Mouse (Mus musculus): Measurements from ENCODE around the gene Onecut3. TPM values are rescaled to one million over a fixed set of nuclear protein-coding genes. Genes with fewer than 3 reads are reported as not detected.

Gene Onecut3
- polyA plus RNA-seq, 1 experiment from 2014 or later = not detected

DNA sequence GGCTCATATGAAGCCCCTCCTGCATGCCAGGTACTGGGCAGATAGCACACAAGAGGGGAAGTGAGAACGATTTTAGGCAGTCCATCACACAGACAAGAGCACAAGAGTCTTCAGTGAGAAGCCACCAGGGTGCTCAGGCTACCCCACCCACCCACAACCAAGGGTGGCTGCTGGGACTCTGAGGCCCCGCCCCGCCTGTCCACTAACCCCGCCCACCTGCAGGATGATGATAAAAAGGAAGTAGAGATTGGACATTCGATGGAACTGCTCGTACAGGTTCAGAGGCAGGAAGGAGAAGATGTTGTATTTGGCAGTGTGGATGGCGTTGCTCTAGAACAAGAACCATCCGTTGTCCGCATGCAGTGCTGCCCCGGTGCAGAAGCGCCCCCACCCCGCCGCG is 40.4 kb downstream of the Onecut3 start:
- ATAC-seq (ENCODE audit: insufficient number of reproducible peaks, insufficient read depth, low FRiP score, low TSS enrichment, low read depth) = no peak
- Histone ChIP-seq H3K27ac (no peak overlapping the region), H3K4me3 (replicated peaks) (no peak overlapping the region), H3K27me3 (peaks cover 56% of the 10 kb centered on the region), H3K9ac (replicated peaks) (no peak overlapping the region), H3K4me2 (0 out of 2 replicates have a peak overlapping the region, but pooled peaks have one; percentile 7), H3K9me3 (no peaks in the 10 kb centered on the region), H3K4me1 (replicated peaks) (peaks cover 10% of the 10 kb centered on the region; the same call in 1 of the 2 replicates), H3K36me3 (no peaks in the 10 kb centered on the region)
- 11% methylated on average over 14 of the region's 14 CpGs for WGBS

DNA sequence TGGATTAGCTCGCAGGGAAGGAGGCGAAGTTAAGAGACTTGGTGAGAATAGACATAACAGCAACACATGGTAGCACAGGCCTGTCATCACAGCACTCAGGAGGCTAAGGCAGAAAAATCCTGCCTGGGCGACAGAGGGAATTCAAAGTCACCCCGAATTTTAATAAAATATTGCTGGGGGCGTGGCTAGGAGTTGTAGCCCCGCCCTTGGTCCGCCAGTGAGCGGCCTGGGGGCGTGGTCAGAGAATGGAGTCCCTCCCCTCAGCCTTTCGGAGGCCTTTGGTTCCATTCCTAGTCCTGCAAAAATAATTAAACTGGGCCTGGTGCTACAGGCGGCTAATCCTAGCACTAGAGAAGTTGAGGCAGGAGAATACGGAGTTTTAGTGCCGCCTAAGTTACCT is 41.1 kb downstream of the Onecut3 start:
- no peaks in the 10 kb centered on the region for H3K36me3 ChIP-seq
- 7% methylated on average over 13 of the region's 13 CpGs for WGBS
- no peak for ATAC-seq (ENCODE audit: insufficient number of reproducible peaks, insufficient read depth, low FRiP score, low TSS enrichment, low read depth)
- H3K9me3 ChIP-seq = no peaks in the 10 kb centered on the region
- 0 out of 2 replicates have a peak overlapping the region, but pooled peaks have one; percentile 7 for H3K4me2 ChIP-seq
- no peak overlapping the region for H3K9ac ChIP-seq (replicated peaks)
- peaks cover 10% of the 10 kb centered on the region; the same call in 1 of the 2 replicates for H3K4me1 ChIP-seq (replicated peaks)
- peaks cover 56% of the 10 kb centered on the region for H3K27me3 ChIP-seq
- H3K27ac ChIP-seq = no peak overlapping the region
- H3K4me3 ChIP-seq (replicated peaks) = no peak overlapping the region

DNA sequence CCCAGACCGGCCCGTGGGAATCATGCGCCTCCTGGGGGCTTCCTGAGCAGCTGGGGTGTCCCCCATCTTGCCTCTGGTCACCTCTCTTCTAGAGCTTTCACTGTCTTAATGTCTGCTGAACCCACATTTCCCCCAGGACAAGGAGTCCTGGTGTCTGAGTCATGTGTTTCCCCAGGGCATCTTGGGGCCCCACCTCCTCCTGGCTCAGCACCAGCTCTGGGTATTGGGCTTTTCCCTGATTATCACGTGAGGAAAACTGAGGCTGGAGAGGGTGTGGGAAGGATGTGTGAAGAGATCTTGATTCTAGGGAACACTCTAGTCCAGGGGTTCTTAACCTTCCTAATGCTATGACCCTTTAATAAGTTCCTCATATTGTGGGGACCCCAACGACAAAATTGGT is 43.5 kb downstream of the Onecut3 start:
- no peak overlapping the region for H3K4me2 ChIP-seq
- 49% methylated on average over 5 of the region's 5 CpGs for WGBS
- no peak overlapping the region for H3K9ac ChIP-seq (replicated peaks)
- peaks cover 10% of the 10 kb centered on the region; the same call in 1 of the 2 replicates for H3K4me1 ChIP-seq (replicated peaks)
- no peak overlapping the region for H3K27ac ChIP-seq
- no peak for ATAC-seq (ENCODE audit: insufficient number of reproducible peaks, insufficient read depth, low FRiP score, low TSS enrichment, low read depth)
- peaks cover 56% of the 10 kb centered on the region for H3K27me3 ChIP-seq
- peaks cover 22% of the 10 kb centered on the region for H3K36me3 ChIP-seq
- H3K4me3 ChIP-seq (replicated peaks) = no peak overlapping the region
- no peaks in the 10 kb centered on the region for H3K9me3 ChIP-seq

DNA sequence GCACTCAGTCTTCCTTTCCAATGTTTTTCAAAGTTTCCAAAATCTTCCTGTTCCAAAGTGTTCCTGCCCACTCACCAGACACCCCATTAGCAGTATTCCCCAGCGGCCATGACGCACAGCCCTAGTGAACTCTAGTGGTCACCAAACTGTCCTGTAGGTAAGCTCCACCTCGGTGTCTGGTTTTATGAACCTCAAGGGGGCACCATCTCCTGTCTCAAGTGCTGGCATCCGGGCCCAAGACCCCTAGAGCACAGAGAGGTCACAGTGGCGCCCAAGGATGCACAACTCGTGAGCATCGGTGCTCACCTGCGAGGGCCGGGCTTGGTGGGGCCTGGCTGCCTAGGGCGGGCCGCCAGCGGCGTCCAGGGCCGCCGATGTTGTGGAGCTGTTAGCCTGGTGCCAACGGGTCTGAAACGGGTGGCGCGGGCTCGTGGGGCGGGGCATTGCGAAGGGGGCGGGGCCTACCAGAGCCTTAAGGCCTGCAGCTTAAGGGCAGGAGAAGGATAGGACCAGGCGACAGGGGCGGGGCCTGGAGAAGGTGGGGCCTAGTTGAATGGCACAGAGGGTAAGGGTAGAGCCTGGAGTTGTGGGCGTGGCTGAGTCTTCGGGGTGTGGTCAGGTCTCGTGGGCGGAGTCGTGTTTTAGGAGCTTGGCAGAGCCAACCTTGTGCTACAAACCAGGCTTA is 44.2 kb downstream of the Onecut3 start, which contains the start of gene Atp8b3:
Gene Atp8b3 (minus strand): TSS at position 415 of the 685 bp plus-strand sequence.
- H3K9ac ChIP-seq (replicated peaks) = no peak within 1 kb of the TSS
- H3K27me3 ChIP-seq = peaks cover 53% of the 10 kb centered on the region
- 2% methylated on average over 30 of the region's 30 CpGs for WGBS
- peaks cover 29% of the 10 kb centered on the region for H3K36me3 ChIP-seq
- H3K9me3 ChIP-seq = no peaks in the 10 kb centered on the region
- no peak within 1 kb of the TSS for H3K27ac ChIP-seq
- H3K4me3 ChIP-seq (replicated peaks) = peak within 1 kb of the TSS; percentile 27
- peaks cover 10% of the 10 kb centered on the region; the same call in 1 of the 2 replicates for H3K4me1 ChIP-seq (replicated peaks)
- peak within 1 kb of the TSS; percentile 42 for H3K4me2 ChIP-seq
- ATAC-seq (ENCODE audit: insufficient number of reproducible peaks, insufficient read depth, low FRiP score, low TSS enrichment, low read depth) = no peak

DNA sequence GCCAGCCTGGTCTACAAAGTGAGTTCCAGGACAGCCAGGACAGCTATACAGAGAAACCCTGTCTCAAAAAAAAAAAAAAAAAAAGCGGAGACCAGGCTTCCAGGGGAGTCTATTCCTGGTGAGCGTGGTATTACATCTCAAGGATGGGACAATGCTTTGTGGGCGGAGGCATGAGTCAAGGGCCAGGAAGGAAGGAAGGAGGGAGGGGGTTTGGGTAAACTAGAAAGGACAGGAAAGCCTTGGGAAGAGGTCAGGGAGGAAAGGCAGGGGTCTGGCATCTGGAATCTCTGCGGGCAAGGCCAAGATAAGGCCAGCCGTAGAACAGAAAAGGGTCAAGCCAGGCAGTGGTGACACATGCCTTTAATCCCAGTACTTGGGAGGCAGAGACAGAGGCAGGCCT is 44.9 kb downstream of the Onecut3 start:
- 49% methylated on average over 5 of the region's 5 CpGs for WGBS
- ATAC-seq (ENCODE audit: insufficient number of reproducible peaks, insufficient read depth, low FRiP score, low TSS enrichment, low read depth) = no peak

DNA sequence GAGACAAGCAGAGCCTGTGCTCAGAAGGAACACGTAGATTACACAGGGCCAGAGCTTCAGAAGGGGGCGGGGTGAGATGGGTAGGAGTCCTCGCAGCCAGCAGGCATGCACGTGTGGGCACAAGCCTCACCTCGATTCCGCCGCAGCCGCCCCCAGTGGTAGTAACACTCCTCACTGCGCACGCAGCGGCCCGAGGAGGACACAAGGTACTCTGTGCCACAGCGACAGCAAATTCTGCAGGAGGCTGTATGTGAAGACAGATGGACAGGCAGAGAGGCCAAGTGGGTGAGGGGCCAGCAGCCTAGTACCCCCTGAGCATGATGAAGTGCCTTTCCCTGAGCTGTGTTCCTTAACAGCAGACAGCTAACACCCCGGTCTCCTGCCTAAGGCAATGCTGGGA is 49.2 kb downstream of the Onecut3 start:
- Histone ChIP-seq H3K4me2 (no peak overlapping the region), H3K27ac (no peak overlapping the region), H3K9me3 (no peaks in the 10 kb centered on the region), H3K27me3 (peaks cover 5% of the 10 kb centered on the region), H3K9ac (replicated peaks) (no peak overlapping the region), H3K36me3 (peaks cover 79% of the 10 kb centered on the region), H3K4me1 (replicated peaks) (peaks cover 2% of the 10 kb centered on the region; the same call in 1 of the 2 replicates), H3K4me3 (replicated peaks) (no peak overlapping the region)
- no peak for ATAC-seq (ENCODE audit: insufficient number of reproducible peaks, insufficient read depth, low FRiP score, low TSS enrichment, low read depth)
- WGBS = 90% methylated on average over 14 of the region's 14 CpGs

More for the DNA sequence above, 44.9 kb downstream of the Onecut3 start:
- Histone ChIP-seq H3K9ac (replicated peaks) (no peak overlapping the region), H3K9me3 (no peaks in the 10 kb centered on the region), H3K4me3 (replicated peaks) (no peak overlapping the region), H3K27me3 (peaks cover 47% of the 10 kb centered on the region), H3K36me3 (peaks cover 35% of the 10 kb centered on the region), H3K4me2 (no peak overlapping the region), H3K27ac (no peak overlapping the region), H3K4me1 (replicated peaks) (peaks cover 10% of the 10 kb centered on the region; the same call in 1 of the 2 replicates)

DNA sequence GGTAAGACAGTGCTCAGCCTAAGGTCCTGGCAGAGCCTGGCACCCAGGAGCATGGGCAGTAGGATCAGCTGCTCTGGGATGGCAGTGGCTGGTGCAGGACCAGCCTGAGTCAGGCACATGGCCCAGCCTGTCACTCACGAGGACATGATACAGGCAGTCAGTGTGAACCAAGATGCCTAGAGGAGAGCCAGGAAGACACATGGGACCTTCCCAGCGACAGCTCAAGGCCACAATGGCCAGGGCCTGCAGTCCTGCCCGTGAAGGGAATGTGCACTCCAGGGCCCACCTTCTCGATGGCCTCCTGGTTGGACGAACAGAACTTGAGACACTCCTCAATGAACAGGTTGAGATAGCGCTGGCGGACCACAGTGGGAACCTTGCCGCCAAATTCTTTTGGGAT is 51.0 kb downstream of the Onecut3 start:
- Histone ChIP-seq H3K9me3 (no peaks in the 10 kb centered on the region), H3K27me3 (no peaks in the 10 kb centered on the region), H3K4me3 (replicated peaks) (no peak overlapping the region), H3K27ac (no peak overlapping the region), H3K9ac (replicated peaks) (no peak overlapping the region), H3K4me2 (no peak overlapping the region), H3K4me1 (replicated peaks) (no peaks in the 10 kb centered on the region), H3K36me3 (peaks cover 96% of the 10 kb centered on the region)
- 95% methylated on average over 8 of the region's 8 CpGs for WGBS
- no peak for ATAC-seq (ENCODE audit: insufficient number of reproducible peaks, insufficient read depth, low FRiP score, low TSS enrichment, low read depth)

DNA sequence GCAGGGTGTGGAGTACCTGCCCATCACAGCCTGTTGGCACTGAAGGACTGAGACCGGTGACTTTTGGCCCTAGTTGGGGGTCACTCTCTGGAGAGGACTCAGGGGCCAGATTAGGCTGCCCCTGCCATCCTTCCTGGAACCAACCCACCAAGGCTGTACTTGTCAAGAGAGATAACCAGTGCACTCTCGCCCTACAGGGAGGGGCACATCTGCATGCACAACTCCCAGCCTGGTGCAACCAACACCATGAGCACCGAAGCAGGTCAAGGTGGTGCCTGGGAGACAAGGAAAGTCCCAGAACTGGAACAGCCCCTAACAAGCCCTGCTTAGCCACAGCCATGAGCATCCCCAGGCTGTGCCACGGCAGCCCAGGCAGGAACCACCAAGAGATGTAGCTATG is 52.3 kb downstream of the Onecut3 start:
- H3K36me3 ChIP-seq = peaks cover 90% of the 10 kb centered on the region
- no peak overlapping the region for H3K4me3 ChIP-seq (replicated peaks)
- 95% methylated on average over 4 of the region's 4 CpGs for WGBS
- H3K9me3 ChIP-seq = no peaks in the 10 kb centered on the region
- no peak overlapping the region for H3K27ac ChIP-seq
- no peaks in the 10 kb centered on the region for H3K4me1 ChIP-seq (replicated peaks)
- no peaks in the 10 kb centered on the region for H3K27me3 ChIP-seq
- ATAC-seq (ENCODE audit: insufficient number of reproducible peaks, insufficient read depth, low FRiP score, low TSS enrichment, low read depth) = no peak
- H3K9ac ChIP-seq (replicated peaks) = no peak overlapping the region
- H3K4me2 ChIP-seq = no peak overlapping the region

DNA sequence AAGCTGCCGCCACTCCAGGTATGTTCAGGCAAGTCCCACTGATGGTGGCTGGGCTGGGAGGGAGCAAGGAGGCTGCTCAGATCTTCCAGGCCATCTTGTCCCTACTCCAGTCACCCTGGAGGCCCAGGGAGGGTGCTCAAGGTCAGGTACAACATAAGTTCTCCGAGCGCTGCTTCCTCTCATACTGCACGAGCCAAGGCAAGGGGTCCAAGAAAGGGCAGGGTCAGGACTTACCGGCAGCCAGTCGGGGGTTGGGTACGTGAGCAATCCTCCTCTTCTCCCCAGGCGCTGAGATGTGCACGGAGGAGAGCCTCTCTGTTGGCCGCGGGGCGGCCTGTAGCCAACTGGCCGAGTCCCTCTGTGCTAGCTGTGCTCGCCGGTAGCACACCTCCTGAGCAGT is 52.9 kb downstream of the Onecut3 start:
- Histone ChIP-seq H3K9ac (replicated peaks) (no peak overlapping the region), H3K4me2 (no peak overlapping the region), H3K36me3 (peaks cover 84% of the 10 kb centered on the region), H3K27me3 (no peaks in the 10 kb centered on the region), H3K9me3 (no peaks in the 10 kb centered on the region), H3K4me3 (replicated peaks) (no peak overlapping the region), H3K4me1 (replicated peaks) (no peaks in the 10 kb centered on the region), H3K27ac (no peak overlapping the region)
- no peak for ATAC-seq (ENCODE audit: insufficient number of reproducible peaks, insufficient read depth, low FRiP score, low TSS enrichment, low read depth)
- WGBS = 91% methylated on average over 15 of the region's 15 CpGs

DNA sequence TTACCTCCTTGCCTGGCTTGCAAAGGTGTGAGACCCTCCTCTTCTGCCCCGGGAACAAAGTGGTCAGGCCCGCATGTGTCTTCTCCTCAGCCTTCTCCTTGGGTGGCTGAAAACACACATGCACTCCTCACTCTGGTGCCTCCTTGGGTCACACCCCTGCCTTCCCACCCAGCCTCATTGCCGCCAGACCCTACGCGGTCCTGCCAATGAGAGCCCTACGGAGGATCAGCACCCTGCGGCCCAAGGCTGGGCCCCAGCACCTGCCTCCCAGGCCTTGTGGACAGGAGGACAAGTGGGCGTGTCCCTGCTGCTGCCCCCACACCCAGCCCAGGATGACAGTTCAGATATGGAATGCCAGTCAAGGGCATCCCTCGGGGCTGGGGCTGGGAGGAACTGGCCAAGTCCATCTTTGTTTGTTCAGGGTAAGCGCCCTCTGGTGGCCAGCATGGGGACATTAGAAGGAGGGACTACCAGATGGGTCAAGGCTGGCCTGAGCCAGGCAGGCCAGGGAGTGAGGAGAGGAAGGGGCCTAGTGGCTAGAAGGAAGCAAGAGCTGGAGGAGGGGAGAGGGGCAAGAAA is 53.9 kb downstream of the Onecut3 start:
- H3K36me3 ChIP-seq = peaks cover 74% of the 10 kb centered on the region
- no peak for ATAC-seq (ENCODE audit: insufficient number of reproducible peaks, insufficient read depth, low FRiP score, low TSS enrichment, low read depth)
- H3K4me3 ChIP-seq (replicated peaks) = no peak overlapping the region

DNA sequence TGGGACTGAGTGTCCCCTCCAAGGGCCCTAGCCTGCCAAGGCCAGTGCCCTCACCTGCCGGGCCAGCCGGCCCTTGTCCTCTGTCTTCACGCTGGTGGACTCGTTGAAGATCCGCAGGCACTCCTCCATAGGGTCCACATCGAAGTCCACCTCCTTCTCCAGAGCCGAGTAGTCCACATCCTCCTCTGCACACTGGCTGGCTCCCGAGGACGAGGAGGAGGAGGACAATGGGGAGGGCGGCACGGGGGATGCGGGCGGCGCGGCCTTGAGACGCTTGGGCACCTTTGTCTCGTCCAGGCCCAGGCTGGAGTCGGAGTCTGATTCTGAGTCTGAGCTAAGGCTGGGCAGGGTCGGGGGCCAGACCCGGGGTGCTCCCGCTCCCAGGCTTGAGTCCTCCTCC is 54.6 kb downstream of the Onecut3 start:
- Histone ChIP-seq H3K27ac (no peak overlapping the region), H3K36me3 (peaks cover 66% of the 10 kb centered on the region), H3K9me3 (no peaks in the 10 kb centered on the region), H3K27me3 (no peaks in the 10 kb centered on the region), H3K4me1 (replicated peaks) (no peaks in the 10 kb centered on the region), H3K4me2 (no peak overlapping the region), H3K4me3 (replicated peaks) (no peak overlapping the region), H3K9ac (replicated peaks) (no peak overlapping the region)
- WGBS = 92% methylated on average over 21 of the region's 21 CpGs
- ATAC-seq (ENCODE audit: insufficient number of reproducible peaks, insufficient read depth, low FRiP score, low TSS enrichment, low read depth) = no peak

More for the DNA sequence above, 53.9 kb downstream of the Onecut3 start:
- Histone ChIP-seq H3K4me2 (no peak overlapping the region), H3K27me3 (no peaks in the 10 kb centered on the region), H3K9me3 (no peaks in the 10 kb centered on the region), H3K27ac (no peak overlapping the region), H3K9ac (replicated peaks) (no peak overlapping the region), H3K4me1 (replicated peaks) (no peaks in the 10 kb centered on the region)
- 75% methylated on average over 10 of the region's 10 CpGs for WGBS

Data from limb, embryonic 12.5 days (tissue).